Mouse (Mus musculus): ENCODE measurements around the gene Zfp692. TPM values are rescaled to one million over a fixed set of nuclear protein-coding genes. Genes with fewer than 3 reads are reported as not detected.
"Not testable (repeated sequence)": the region's sequence is repeated elsewhere in the genome, so short reads cannot be mapped to it uniquely, and the experiment has no call there.

Gene Zfp692
- total RNA-seq, 2 experiments from 2014 or later, result 4.1 to 5.0 TPM

DNA sequence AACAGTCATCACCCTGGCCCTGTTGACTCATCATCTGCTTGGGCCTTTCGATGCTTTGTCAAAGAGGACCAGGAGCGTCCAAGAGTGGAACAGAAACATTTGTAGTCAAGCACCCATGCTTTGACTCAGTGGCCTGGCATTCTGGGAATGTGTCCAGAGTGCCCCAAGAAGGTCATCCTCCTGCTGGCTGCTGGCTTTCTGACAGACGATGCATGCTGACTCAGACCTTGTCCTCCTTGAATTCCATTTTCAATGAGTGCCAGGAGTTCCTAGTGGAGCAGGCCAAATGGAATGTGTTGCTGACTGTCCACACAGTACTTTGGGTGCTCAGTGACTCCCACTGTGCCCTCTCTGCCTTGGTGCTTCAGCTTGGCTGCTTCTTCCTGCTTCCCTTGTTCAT lies 27.9 kb downstream of the Zfp692 start:
- TF ChIP-seq CTCF (IDR thresholded peaks at IDR 0.05), result no peak
- peak overlapping the region; percentile 69 for H3K27ac ChIP-seq
- H3K4me3 ChIP-seq, result no peak overlapping the region
- intact Hi-C loops (cut with DNase I), result no loop called here
- DNase-seq, result peak; percentile 79

GRCm38 (mm10) chr11:58346745-58347144 lies 39.9 kb downstream of the Zfp692 start:
- Histone ChIP-seq H3K27ac (no peak overlapping the region), H3K4me3 (no peak overlapping the region)
- DNase-seq, result no peak
- intact Hi-C loops (cut with DNase I), result no loop called here
- no peak for TF ChIP-seq CTCF (IDR thresholded peaks at IDR 0.05)

- no peak for DNase-seq
- Histone ChIP-seq H3K27ac (no peak overlapping the region), H3K4me3 (no peak overlapping the region)
- intact Hi-C loops (cut with DNase I), result no loop called here
- TF ChIP-seq CTCF (IDR thresholded peaks at IDR 0.05), result peak; percentile 27; the same call in 1 of the 2 replicates
Measured at GRCm38 (mm10) chr11:58350628-58351027, 43.8 kb downstream of the Zfp692 start.

- no peak for TF ChIP-seq CTCF (IDR thresholded peaks at IDR 0.05)
- DNase-seq, result no peak
- H3K27ac ChIP-seq, result no peak overlapping the region
- H3K4me3 ChIP-seq, result no peak overlapping the region
- intact Hi-C loops (cut with DNase I), result no loop called here
Measured at GRCm38 (mm10) chr11:58351179-58351578, 44.3 kb downstream of the Zfp692 start.

DNA sequence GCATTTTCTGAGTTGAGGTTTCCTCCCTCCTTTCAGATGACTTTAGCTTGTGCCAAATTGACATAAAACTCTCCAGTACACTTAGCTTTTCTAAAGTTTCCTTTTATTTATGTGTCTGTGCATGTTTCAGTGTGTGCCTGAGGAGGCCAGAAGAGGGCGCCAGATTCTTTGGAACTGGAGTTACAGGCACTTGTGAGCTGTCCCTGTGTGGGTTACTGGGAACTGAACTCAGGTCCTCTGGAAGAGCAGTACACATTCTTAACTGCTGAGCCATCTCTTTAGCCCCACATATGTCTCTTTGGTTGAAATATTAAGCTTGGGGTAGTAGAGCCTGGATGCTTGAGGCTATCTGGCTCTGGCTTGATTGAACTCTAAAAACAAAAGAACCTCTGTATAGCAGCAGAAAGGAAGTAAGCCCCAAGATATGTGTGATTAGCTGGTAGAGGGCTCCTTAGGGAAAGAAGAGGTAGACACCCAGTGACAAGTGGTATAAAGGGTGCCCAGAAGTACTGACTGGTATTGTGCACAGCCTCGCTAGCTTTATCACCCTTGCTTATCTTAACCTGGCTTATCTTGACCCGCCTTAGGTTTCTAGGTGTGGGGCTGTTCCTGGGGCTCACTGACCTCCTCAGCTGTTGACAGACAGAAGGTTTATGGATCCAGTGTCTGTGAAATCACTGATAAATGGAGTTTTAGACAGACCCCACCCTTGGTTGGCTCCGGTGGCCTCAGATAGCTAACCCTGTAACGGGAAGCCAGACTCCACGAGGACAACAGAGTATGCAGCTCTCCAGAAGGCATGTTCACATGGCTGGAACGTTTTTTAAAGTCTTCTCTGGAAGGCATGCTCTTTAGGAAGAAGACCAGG lies 46.0 kb downstream of the Zfp692 start:
- H3K27ac ChIP-seq, result no peak overlapping the region
- intact Hi-C loops (cut with DNase I), result no loop called here

GRCm38 (mm10) chr11:58353709-58354108 lies 46.8 kb downstream of the Zfp692 start:
- DNase-seq, result no peak
- intact Hi-C loops (cut with DNase I), result no loop called here
- no peak for TF ChIP-seq CTCF (IDR thresholded peaks at IDR 0.05)

More for the DNA sequence above, 46.0 kb downstream of the Zfp692 start:
- TF ChIP-seq CTCF (IDR thresholded peaks at IDR 0.05), result peak; percentile 38
- no peak overlapping the region for H3K4me3 ChIP-seq
- DNase-seq, result no peak

DNA sequence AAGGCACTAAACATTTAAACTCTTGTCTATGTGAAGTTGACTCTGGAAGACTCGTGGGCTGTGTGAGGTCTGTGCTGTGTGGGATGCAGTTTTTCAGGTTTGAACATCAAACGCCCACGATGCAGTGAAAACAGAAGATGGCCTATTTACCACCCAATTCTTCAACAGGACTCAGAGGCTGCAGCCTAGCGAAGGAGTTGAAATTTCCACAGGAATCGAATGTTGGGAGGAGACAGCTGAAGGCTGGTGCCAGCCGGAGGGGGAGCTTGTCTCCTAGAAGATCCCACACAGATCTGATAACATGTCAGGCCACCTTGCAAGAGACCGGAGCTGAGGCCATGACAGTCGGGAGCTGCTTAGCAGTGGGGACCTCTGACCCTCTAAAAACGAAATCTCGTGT lies 47.6 kb downstream of the Zfp692 start:
- H3K4me3 ChIP-seq, result no peak overlapping the region
- no peak overlapping the region for H3K27ac ChIP-seq
- no peak for TF ChIP-seq CTCF (IDR thresholded peaks at IDR 0.05)
- intact Hi-C loops (cut with DNase I), result no loop called here
- no peak for DNase-seq

More at GRCm38 (mm10) chr11:58353709-58354108, 46.8 kb downstream of the Zfp692 start:
- Histone ChIP-seq H3K27ac (no peak overlapping the region), H3K4me3 (no peak overlapping the region)

- Histone ChIP-seq H3K4me3 (no peak overlapping the region), H3K27ac (no peak overlapping the region)
- intact Hi-C loops (cut with DNase I), result no loop called here
- no peak for TF ChIP-seq CTCF (IDR thresholded peaks at IDR 0.05)
- no peak for DNase-seq
Measured at GRCm38 (mm10) chr11:58354927-58355326, 48.1 kb downstream of the Zfp692 start.

DNA sequence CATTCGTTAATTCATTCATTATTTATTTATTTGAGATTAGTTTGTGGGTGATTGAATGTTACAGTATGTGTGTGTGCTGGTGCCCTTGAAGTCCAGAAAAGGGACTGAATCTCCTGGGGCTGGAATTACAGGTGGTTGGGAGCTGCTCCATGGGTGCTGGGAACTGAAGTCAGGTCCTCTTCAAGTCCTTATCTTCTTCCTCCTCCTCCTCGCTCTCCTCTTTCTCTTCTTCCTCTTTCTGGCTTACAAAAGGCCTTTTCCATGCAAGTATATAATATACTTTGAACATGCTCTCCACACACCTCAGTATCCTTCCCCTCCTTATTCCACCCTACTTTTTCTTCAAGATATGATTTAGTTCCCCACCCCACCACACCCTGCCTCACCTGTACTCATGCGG lies 50.2 kb downstream of the Zfp692 start:
- intact Hi-C loops (cut with DNase I), result no loop called here
- Histone ChIP-seq H3K27ac (no peak overlapping the region), H3K4me3 (no peak overlapping the region)
- no peak for DNase-seq
- no peak for TF ChIP-seq CTCF (IDR thresholded peaks at IDR 0.05)

DNA sequence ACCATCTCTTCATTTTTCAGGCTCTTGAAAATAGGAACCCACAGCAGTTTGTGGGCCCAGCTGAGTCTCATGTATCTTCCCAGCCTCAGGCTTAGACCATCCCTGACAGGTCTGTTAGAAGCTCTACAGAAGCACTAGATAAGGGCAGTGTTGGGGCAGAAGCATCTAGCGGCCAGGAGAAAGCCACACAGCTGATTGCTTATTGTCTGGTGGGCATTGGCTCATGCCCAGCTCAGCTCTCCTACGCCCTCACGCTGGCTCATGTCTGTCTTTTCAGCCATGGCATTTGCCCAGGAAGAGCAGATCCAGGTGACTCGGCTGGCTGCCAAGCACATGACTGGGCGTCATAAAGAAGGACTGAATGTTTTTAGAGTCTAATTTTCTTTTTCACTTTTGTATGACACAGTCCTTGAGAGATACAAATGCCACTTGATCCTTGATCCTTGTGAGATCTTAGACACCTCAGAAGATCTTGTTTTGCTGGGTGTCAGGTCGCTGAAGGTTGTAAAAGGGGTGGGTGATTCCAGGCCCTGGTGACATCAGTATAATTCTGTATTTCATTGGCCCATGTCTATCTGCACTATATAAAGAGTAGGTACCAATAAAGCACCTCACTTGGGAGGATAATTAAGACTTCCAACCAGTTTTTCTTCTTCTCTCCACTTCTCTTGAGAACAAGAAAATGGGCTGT lies 51.1 kb downstream of the Zfp692 start:
- no peak for TF ChIP-seq CTCF (IDR thresholded peaks at IDR 0.05)
- Histone ChIP-seq H3K27ac (no peak overlapping the region), H3K4me3 (no peak overlapping the region)
- intact Hi-C loops (cut with DNase I), result no loop called here
- DNase-seq, result no peak

DNA sequence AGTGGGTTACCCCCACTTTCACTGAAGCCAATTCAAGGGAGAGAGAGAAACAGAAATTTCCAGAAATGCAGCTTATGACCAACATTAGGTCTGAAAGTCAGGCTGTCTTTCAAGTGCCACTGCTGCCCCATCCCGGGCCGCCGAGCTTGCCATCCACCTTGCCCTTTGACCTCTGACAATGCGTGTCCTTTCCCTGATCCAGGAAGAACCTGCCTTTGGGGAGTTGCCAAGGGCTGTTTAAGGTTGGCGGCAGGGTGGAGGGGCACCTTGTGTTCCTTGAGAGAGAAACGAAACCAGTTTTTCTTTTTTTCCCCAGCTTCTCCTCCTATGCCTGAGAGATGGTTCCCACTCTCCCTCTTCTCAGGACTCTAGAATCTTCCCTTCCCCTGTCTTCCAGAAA lies 55.7 kb downstream of the Zfp692 start:
- DNase-seq; H3K27ac ChIP-seq; intact Hi-C loops (cut with DNase I); H3K4me3 ChIP-seq: not testable (repeated sequence)

Other genes starting within 250 kb of the Zfp692 start
- gene Gm12248, start 213.9 kb upstream of the Zfp692 start, total RNA-seq (2021), result not detected
- gene Cnot8, start 202.9 kb upstream of the Zfp692 start, total RNA-seq (2021), result 10 to 100 TPM; 28.4 to 38.0 TPM
- 10 to 100 TPM in 1 of 2 experiments, 1 to 10 TPM in 1; 8.7 to 10.9 TPM for gene Gemin5, start 138.5 kb upstream of the Zfp692 start, total RNA-seq (2021)
- 10 to 100 TPM; 35.6 to 45.8 TPM for gene Mrpl22, start 135.4 kb upstream of the Zfp692 start, total RNA-seq (2021)
- gene Igtp, start 107.5 kb upstream of the Zfp692 start, total RNA-seq (2021), result 1 to 10 TPM; 6.5 to 9.7 TPM
- 10 to 100 TPM in 1 of 2 experiments, 1 to 10 TPM in 1; 8.7 to 14.6 TPM for gene Irgm2, start 107.5 kb upstream of the Zfp692 start, total RNA-seq (2021)
- gene 4930438A08Rik, start 32.3 kb upstream of the Zfp692 start, total RNA-seq (2021), result not detected
- 10 to 100 TPM; 43.1 to 44.6 TPM for gene Zfp672, start 23.3 kb downstream of the Zfp692 start, total RNA-seq (2021)
- 10 to 100 TPM; 21.2 to 23.5 TPM for gene Sh3bp5l, start 23.7 kb downstream of the Zfp692 start, total RNA-seq (2021)
- gene Lypd8, start 72.0 kb downstream of the Zfp692 start, total RNA-seq (2021), result not detected
- not detected for gene 1810065E05Rik, start 114.0 kb downstream of the Zfp692 start, total RNA-seq (2021)
- not detected for gene Gm12253, start 125.5 kb downstream of the Zfp692 start, total RNA-seq (2021)
- gene Lypd9, start 145.9 kb downstream of the Zfp692 start, total RNA-seq (2021), result not detected
- gene Olfr30, start 155.2 kb downstream of the Zfp692 start, total RNA-seq (2021), result not detected
- not detected for gene Olfr332, start 185.5 kb downstream of the Zfp692 start, total RNA-seq (2021)
- gene Olfr331, start 195.5 kb downstream of the Zfp692 start, total RNA-seq (2021), result not detected
- not detected for gene Olfr330, start 227.8 kb downstream of the Zfp692 start, total RNA-seq (2021)
- not detected for gene Olfr329-ps, start 239.4 kb downstream of the Zfp692 start, total RNA-seq (2021)
- gene Olfr328, start 248.6 kb downstream of the Zfp692 start, total RNA-seq (2021), result not detected

Data from gastrocnemius, adult 2 months (tissue).